Mouse (Mus musculus): ENCODE results near the gene Vamp9.

The Vamp9 gene

GRCm38 (mm10) chr5:99941776-99942502 lies 35.9 kb downstream of the Vamp9 start:
- DNase-seq (ENCODE audit: low spot score) = no peak

- DNase-seq (ENCODE audit: low spot score) = no peak
Observed at GRCm38 (mm10) chr5:99952513-99952912, 46.5 kb downstream of the Vamp9 start.

GRCm38 (mm10) chr5:99953883-99954282 lies 47.8 kb downstream of the Vamp9 start:
- DNase-seq (ENCODE audit: low spot score) = no peak

- DNase-seq (ENCODE audit: low spot score) = no peak
Observed at GRCm38 (mm10) chr5:99958666-99959065, 52.6 kb downstream of the Vamp9 start.

- DNase-seq (ENCODE audit: low spot score) = no peak
Observed at GRCm38 (mm10) chr5:99959236-99959936, 53.3 kb downstream of the Vamp9 start.

GRCm38 (mm10) chr5:99959960-99960359 lies 53.9 kb downstream of the Vamp9 start:
- no peak for DNase-seq (ENCODE audit: low spot score)

GRCm38 (mm10) chr5:99973941-99974340 lies 67.9 kb downstream of the Vamp9 start:
- no peak for DNase-seq (ENCODE audit: low spot score)

GRCm38 (mm10) chr5:99975061-99975460 lies 69.0 kb downstream of the Vamp9 start:
- no peak for DNase-seq (ENCODE audit: low spot score)

GRCm38 (mm10) chr5:99975776-99976175 lies 69.7 kb downstream of the Vamp9 start:
- DNase-seq (ENCODE audit: low spot score) = no peak

- DNase-seq (ENCODE audit: low spot score) = no peak
Observed at GRCm38 (mm10) chr5:99976334-99976955, 70.4 kb downstream of the Vamp9 start.

GRCm38 (mm10) chr5:99977516-99978301 lies 71.7 kb downstream of the Vamp9 start:
- no peak for DNase-seq (ENCODE audit: low spot score)

- peak; percentile 77 for DNase-seq (ENCODE audit: low spot score)
Observed at GRCm38 (mm10) chr5:99978699-99979442, 72.8 kb downstream of the Vamp9 start, which contains the start of the genes Hnrnpd and 4930524J08Rik. Gene Hnrnpd (minus strand): TSS chr5:99978938. Gene 4930524J08Rik (plus strand): TSS chr5:99979061.

- no peak for DNase-seq (ENCODE audit: low spot score)
Observed at GRCm38 (mm10) chr5:99983452-99984061, 77.5 kb downstream of the Vamp9 start.

GRCm38 (mm10) chr5:99994166-99994565 lies 88.1 kb downstream of the Vamp9 start:
- DNase-seq (ENCODE audit: low spot score) = no peak

- DNase-seq (ENCODE audit: low spot score) = no peak
Observed at GRCm38 (mm10) chr5:99994680-99995079, 88.6 kb downstream of the Vamp9 start.

GRCm38 (mm10) chr5:100000048-100000447 lies 94.0 kb downstream of the Vamp9 start:
- DNase-seq (ENCODE audit: low spot score) = no peak

- no peak for DNase-seq (ENCODE audit: low spot score)
Observed at GRCm38 (mm10) chr5:100000500-100000899, 94.4 kb downstream of the Vamp9 start.

Data from layer of hippocampus, adult 9-10 months (tissue).